Mouse (Mus musculus): ENCODE measurements around the gene Ugt1a7c. TPM values are rescaled to one million over a fixed set of nuclear protein-coding genes. Genes with fewer than 3 reads are reported as not detected.

Gene Ugt1a7c
- polyA plus RNA-seq, 1 experiment: 1.1 TPM

DNA sequence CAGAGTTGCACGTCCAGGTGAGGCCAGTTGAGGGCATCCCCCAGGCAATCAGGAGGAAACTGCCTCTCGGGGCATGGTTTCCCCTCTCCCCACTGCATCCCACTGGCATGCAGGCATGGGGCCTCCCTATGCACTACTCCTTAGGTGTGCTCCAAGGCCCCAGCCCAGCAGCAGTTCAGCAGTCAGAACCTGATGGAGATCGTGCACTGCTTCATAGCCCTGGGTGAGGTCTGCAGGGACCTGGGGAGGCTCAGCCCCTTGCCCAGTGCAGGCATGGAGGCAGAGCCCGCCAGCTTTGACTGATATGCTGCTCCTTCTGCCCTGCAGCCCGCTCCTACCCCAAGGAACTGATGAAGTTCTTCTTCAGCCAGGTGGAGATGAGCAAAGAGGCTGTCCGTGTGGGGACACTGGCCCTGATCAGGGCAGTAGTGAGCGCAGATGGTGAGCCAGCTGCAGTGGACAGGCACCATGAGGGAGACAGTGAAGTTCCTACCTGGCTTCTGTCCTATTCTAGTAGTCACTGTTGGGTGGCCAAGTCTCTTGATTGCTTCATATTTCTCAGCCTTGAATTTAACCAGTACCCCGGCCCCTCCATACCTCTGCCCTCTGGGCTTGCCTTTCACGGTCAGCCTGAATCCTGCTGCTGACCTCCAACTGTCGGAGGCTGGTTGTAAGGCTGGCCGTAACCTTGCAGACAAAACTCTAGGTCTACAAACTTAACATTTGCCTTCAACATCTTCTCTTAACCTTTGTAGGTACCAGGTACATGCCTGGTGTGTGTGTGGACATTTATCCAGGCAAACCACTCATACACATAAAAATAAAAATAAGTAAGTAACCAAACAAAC, 140.4 kb downstream of the Ugt1a7c start:
- WGBS: 68% methylated on average over 11 of the region's 11 CpGs
- Histone ChIP-seq H3K36me3 (ENCODE audit: control insufficient read depth, insufficient read depth, low read length) (no peaks in the 10 kb centered on the region), H3K27me3 (ENCODE audit: control insufficient read depth, insufficient read depth, low read length) (no peaks in the 10 kb centered on the region), H3K27ac (ENCODE audit: control insufficient read depth, insufficient read depth, low read length) (no peak overlapping the region), H3K4me3 (ENCODE audit: control insufficient read depth, insufficient read depth, low read length) (no peak overlapping the region), H3K4me1 (replicated peaks; ENCODE audit: control insufficient read depth, insufficient read depth, low read length) (no peaks in the 10 kb centered on the region)
- no peak for DNase-seq
- TF ChIP-seq CTCF (IDR thresholded peaks at IDR 0.05; ENCODE audit: borderline replicate concordance, control insufficient read depth, extremely low read depth, insufficient read depth, low read length, poor library complexity) (no peak), POLR2A (IDR thresholded peaks at IDR 0.05; ENCODE audit: control insufficient read depth, extremely low read depth, insufficient read depth, low read length, poor library complexity) (no peak)

DNA sequence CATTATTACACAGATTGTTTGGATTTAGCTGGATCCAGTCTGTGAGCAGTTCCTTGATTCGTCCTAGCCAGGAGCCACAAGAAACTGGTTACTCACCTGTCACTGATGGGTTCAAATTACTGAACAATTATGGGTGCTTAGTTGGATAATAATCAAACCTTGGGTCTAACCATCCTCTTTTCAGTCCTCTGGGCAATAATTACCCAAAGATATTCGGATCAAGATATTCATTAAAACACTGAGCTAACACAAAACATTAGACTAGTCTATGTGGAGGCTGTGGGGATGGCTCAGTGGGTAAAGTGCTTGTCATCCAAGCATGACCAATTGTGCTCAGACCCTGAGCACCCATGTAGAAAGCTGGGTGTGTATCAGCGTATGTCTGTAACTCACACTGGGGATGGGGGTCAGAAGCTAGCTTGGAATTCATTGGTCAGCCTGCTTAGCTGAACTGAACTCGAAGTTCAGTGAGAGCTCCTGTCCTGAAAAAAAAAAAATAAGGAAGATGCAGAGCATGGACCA, 141.1 kb downstream of the Ugt1a7c start:
- H3K27me3 ChIP-seq (ENCODE audit: control insufficient read depth, insufficient read depth, low read length): no peaks in the 10 kb centered on the region
- 65% methylated on average over 4 of the region's 4 CpGs for WGBS
- no peak for DNase-seq
- H3K4me3 ChIP-seq (ENCODE audit: control insufficient read depth, insufficient read depth, low read length): no peak overlapping the region
- no peak for TF ChIP-seq CTCF (IDR thresholded peaks at IDR 0.05; ENCODE audit: borderline replicate concordance, control insufficient read depth, extremely low read depth, insufficient read depth, low read length, poor library complexity)
- no peak for TF ChIP-seq POLR2A (IDR thresholded peaks at IDR 0.05; ENCODE audit: control insufficient read depth, extremely low read depth, insufficient read depth, low read length, poor library complexity)
- no peaks in the 10 kb centered on the region for H3K4me1 ChIP-seq (replicated peaks; ENCODE audit: control insufficient read depth, insufficient read depth, low read length)
- no peaks in the 10 kb centered on the region for H3K36me3 ChIP-seq (ENCODE audit: control insufficient read depth, insufficient read depth, low read length)
- no peak overlapping the region for H3K27ac ChIP-seq (ENCODE audit: control insufficient read depth, insufficient read depth, low read length)

GRCm38 (mm10) chr1:88237311-88237710, 142.4 kb downstream of the Ugt1a7c start:
- no peaks in the 10 kb centered on the region for H3K36me3 ChIP-seq (ENCODE audit: control insufficient read depth, insufficient read depth, low read length)
- no peak for TF ChIP-seq POLR2A (IDR thresholded peaks at IDR 0.05; ENCODE audit: control insufficient read depth, extremely low read depth, insufficient read depth, low read length, poor library complexity)
- TF ChIP-seq CTCF (IDR thresholded peaks at IDR 0.05; ENCODE audit: borderline replicate concordance, control insufficient read depth, extremely low read depth, insufficient read depth, low read length, poor library complexity): no peak
- no peaks in the 10 kb centered on the region for H3K27me3 ChIP-seq (ENCODE audit: control insufficient read depth, insufficient read depth, low read length)
- no peaks in the 10 kb centered on the region for H3K4me1 ChIP-seq (replicated peaks; ENCODE audit: control insufficient read depth, insufficient read depth, low read length)
- DNase-seq: no peak
- H3K4me3 ChIP-seq (ENCODE audit: control insufficient read depth, insufficient read depth, low read length): no peak overlapping the region
- H3K27ac ChIP-seq (ENCODE audit: control insufficient read depth, insufficient read depth, low read length): no peak overlapping the region
- WGBS: 81% methylated on average over 5 of the region's 5 CpGs

DNA sequence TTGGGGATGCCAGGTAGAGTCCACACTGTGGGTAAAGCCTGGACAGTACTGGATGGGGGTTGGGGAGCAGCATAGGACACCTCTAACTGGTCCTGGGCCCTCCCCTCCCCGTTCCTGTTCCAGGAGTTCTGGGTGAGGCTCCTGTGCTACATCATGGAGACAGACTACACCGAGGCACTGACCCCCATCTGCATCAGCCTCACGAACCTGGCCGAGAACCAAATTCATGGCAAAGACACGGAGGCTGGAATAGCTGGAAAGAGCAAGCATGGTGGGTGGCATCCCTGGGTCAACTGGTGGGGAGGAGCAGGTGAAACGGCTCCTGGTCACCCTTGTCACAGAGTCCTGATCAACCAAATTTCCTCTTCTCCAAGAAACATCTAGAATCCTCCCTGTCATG, 143.9 kb downstream of the Ugt1a7c start:
- 80% methylated on average over 6 of the region's 6 CpGs for WGBS
- no peak overlapping the region for H3K4me3 ChIP-seq (ENCODE audit: control insufficient read depth, insufficient read depth, low read length)
- no peaks in the 10 kb centered on the region for H3K27me3 ChIP-seq (ENCODE audit: control insufficient read depth, insufficient read depth, low read length)
- TF ChIP-seq CTCF (IDR thresholded peaks at IDR 0.05; ENCODE audit: borderline replicate concordance, control insufficient read depth, extremely low read depth, insufficient read depth, low read length, poor library complexity): no peak
- no peak for TF ChIP-seq POLR2A (IDR thresholded peaks at IDR 0.05; ENCODE audit: control insufficient read depth, extremely low read depth, insufficient read depth, low read length, poor library complexity)
- no peaks in the 10 kb centered on the region for H3K4me1 ChIP-seq (replicated peaks; ENCODE audit: control insufficient read depth, insufficient read depth, low read length)
- no peaks in the 10 kb centered on the region for H3K36me3 ChIP-seq (ENCODE audit: control insufficient read depth, insufficient read depth, low read length)
- H3K27ac ChIP-seq (ENCODE audit: control insufficient read depth, insufficient read depth, low read length): no peak overlapping the region
- DNase-seq: no peak

DNA sequence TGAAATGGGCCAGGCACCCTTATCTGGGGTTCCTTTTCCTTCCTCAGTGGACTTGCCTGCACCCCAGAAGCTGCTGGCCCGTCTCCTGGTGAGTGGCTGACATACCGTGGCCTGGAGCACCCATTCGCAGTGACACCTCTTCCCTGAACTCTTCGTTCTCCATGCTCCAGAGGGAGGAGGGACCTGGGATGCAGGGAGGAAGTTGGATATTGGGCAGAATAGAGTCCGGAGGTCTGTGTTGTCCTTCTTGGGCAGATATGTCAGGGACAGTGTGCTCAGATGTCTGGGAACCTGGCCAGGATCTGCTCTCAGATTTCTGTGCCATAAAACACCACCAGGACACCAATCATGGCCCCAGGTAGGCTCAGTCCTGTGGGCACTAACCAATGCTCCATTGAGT, 145.2 kb downstream of the Ugt1a7c start:
- no peaks in the 10 kb centered on the region for H3K27me3 ChIP-seq (ENCODE audit: control insufficient read depth, insufficient read depth, low read length)
- TF ChIP-seq CTCF (IDR thresholded peaks at IDR 0.05; ENCODE audit: borderline replicate concordance, control insufficient read depth, extremely low read depth, insufficient read depth, low read length, poor library complexity) (no peak), POLR2A (IDR thresholded peaks at IDR 0.05; ENCODE audit: control insufficient read depth, extremely low read depth, insufficient read depth, low read length, poor library complexity) (no peak)
- 78% methylated on average over 5 of the region's 5 CpGs for WGBS
- no peak overlapping the region for H3K4me3 ChIP-seq (ENCODE audit: control insufficient read depth, insufficient read depth, low read length)
- no peaks in the 10 kb centered on the region for H3K4me1 ChIP-seq (replicated peaks; ENCODE audit: control insufficient read depth, insufficient read depth, low read length)
- DNase-seq: no peak
- H3K27ac ChIP-seq (ENCODE audit: control insufficient read depth, insufficient read depth, low read length): no peak overlapping the region
- H3K36me3 ChIP-seq (ENCODE audit: control insufficient read depth, insufficient read depth, low read length): no peaks in the 10 kb centered on the region

- H3K27ac ChIP-seq (ENCODE audit: control insufficient read depth, insufficient read depth, low read length): no peak overlapping the region
- H3K4me3 ChIP-seq (ENCODE audit: control insufficient read depth, insufficient read depth, low read length): no peak overlapping the region
- no peaks in the 10 kb centered on the region for H3K36me3 ChIP-seq (ENCODE audit: control insufficient read depth, insufficient read depth, low read length)
- TF ChIP-seq CTCF (IDR thresholded peaks at IDR 0.05; ENCODE audit: borderline replicate concordance, control insufficient read depth, extremely low read depth, insufficient read depth, low read length, poor library complexity) (no peak), POLR2A (IDR thresholded peaks at IDR 0.05; ENCODE audit: control insufficient read depth, extremely low read depth, insufficient read depth, low read length, poor library complexity) (no peak)
- 82% methylated on average over 4 of the region's 4 CpGs for WGBS
- no peaks in the 10 kb centered on the region for H3K27me3 ChIP-seq (ENCODE audit: control insufficient read depth, insufficient read depth, low read length)
- no peak for DNase-seq
- no peaks in the 10 kb centered on the region for H3K4me1 ChIP-seq (replicated peaks; ENCODE audit: control insufficient read depth, insufficient read depth, low read length)
Observed at GRCm38 (mm10) chr1:88240579-88240978, 145.7 kb downstream of the Ugt1a7c start.

Measured in thymus, adult 2 months (tissue).